Mouse (Mus musculus): ENCODE measurements at regions not wholly inside any gene's neighbourhood (a gene's known extent, or its start where the extent isn't known, plus 50 kb on each side); places are given as distances from the start of the nearest gene placed in this dataset.

DNA sequence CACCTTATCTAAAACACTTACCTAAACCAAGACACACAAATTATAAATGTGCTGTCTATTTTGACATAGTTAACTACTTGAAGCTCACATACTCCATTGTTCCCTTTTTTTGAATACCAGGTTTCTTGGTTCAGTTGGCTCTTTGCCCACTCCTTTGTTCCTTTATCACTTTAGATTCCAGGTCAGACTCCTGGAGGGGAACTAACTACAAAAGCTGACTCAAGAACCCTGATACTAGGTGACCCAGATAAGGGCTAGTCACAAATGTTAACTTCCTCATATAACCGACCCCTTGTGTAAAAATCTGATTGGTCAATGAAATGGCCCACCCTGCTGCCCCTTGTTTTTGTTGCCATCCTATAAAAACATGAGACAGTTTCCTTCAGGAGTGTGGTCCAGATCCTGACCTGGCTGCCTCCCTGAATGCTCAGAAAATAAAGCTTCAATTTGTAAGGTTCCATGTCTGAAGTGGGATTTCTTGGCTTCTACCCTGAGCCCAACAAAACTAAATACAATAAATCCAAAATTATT lies 593.9 kb downstream of the Slco4c1 start:
- DNase-seq (ENCODE audit: low read depth, low spot score), result no peak

DNA sequence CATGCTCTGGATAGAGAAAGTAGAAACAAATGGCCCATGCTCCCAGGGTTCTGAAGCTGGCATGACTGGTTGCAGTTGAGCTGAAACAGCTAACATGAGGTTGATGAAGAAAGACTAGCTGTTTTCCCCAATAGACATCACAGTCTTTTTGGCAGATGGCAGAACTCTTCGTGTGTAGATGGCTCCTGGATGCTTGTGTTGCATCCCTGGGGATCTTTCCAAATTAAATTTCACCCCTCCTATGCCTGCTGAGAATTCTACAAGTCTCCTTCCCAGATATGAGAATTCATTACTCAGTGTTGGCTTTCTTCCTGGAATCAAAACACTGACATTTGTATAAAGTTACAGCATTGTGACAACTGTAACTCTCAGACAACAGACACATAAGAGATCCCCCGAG lies 595.3 kb downstream of the Slco4c1 start:
- DNase-seq (ENCODE audit: low read depth, low spot score), result no peak
